Mouse (Mus musculus) embryonic facial prominence, embryonic 11.5 days (tissue): ENCODE data around the gene Ncdn. TPM values are rescaled to one million over a fixed set of nuclear protein-coding genes. Genes with fewer than 3 reads are reported as not detected.

ENCODE experiments used
- ATAC-seq: fragments of 200-750 bp; cut with Nextera tagmentation; replicated peaks from 2 replicates; pipeline ENCODE4 v1.8.0; 2017; ENCODE audit warnings: low read depth; ENCODE audit not compliant: insufficient number of reproducible peaks, low FRiP score, low TSS enrichment
- DNase-seq: peaks from one replicate; pipeline ENCODE4 v3.0.0-alpha.2; 2015; ENCODE audit warnings: low spot score
- H3K27ac ChIP-seq: fragments of 300-500 bp; sonication (generic); replicated peaks from 2 replicates; pipeline ENCODE4 v1.5.1; 2014; ENCODE audit warnings: mild to moderate bottlenecking, low read depth, low read length, control low read depth
- H3K27me3 ChIP-seq: fragments of 300-500 bp; sonication (generic); 2 replicates; pipeline ENCODE4 v1.6.1; 2014; ENCODE audit warnings: mild to moderate bottlenecking, low read length, moderate library complexity, mixed read lengths; ENCODE audit not compliant: control insufficient read depth, insufficient read depth
- H3K36me3 ChIP-seq: fragments of 300-500 bp; sonication (generic); replicated peaks from 2 replicates; pipeline ENCODE4 v1.6.1; 2014; ENCODE audit warnings: low read depth, mild to moderate bottlenecking, low read length, moderate library complexity, mixed read lengths; ENCODE audit not compliant: control insufficient read depth, insufficient read depth
- H3K4me1 ChIP-seq: fragments of 300-500 bp; sonication (generic); 2 replicates; pipeline ENCODE4 v1.6.1; 2014; ENCODE audit warnings: low read length, mixed read lengths; ENCODE audit not compliant: control insufficient read depth, insufficient read depth
- H3K4me2 ChIP-seq: fragments of 300-500 bp; sonication (generic); 2 replicates; pipeline ENCODE4 v1.6.1; 2014; ENCODE audit warnings: low read depth, mild to moderate bottlenecking, control low read depth, low read length, moderate library complexity
- H3K4me3 ChIP-seq: fragments of 300-500 bp; sonication (generic); 2 replicates; pipeline ENCODE4 v1.5.1; 2014; ENCODE audit warnings: low read depth, low read length, control low read depth
- H3K9ac ChIP-seq: fragments of 300-500 bp; sonication (generic); replicated peaks from 2 replicates; pipeline ENCODE4 v1.6.1; 2014; ENCODE audit warnings: mild to moderate bottlenecking, control low read depth, low read length
- H3K9me3 ChIP-seq: fragments of 300-500 bp; sonication (generic); replicated peaks from 2 replicates; pipeline ENCODE4 v1.6.1; 2016; ENCODE audit warnings: mild to moderate bottlenecking, low read length, inconsistent platforms, mixed read lengths; ENCODE audit not compliant: control insufficient read depth
- WGBS: fragments of 180-500 bp; shearing (Covaris S2); extraction: QIAGEN DNeasy Blood & Tissue Kit; methylation state at CpG from one replicate; pipeline ENCODE4 v1.1.7; 2014; 5-methylcytosine and 5-hydroxymethylcytosine counted together
- polyA plus RNA-seq: library from polyadenylated mRNA; unstranded; fragments of >200 nt; fragmentation: Nextera tagmentation; extraction: Ambion mirVana; gene quantifications from 2 replicates; pipeline ENCODE4 v1.2.1, GENCODE M21; 2014

The Ncdn gene
- polyA plus RNA-seq, 1 experiment from 2014 or later = 21.2 TPM

DNA sequence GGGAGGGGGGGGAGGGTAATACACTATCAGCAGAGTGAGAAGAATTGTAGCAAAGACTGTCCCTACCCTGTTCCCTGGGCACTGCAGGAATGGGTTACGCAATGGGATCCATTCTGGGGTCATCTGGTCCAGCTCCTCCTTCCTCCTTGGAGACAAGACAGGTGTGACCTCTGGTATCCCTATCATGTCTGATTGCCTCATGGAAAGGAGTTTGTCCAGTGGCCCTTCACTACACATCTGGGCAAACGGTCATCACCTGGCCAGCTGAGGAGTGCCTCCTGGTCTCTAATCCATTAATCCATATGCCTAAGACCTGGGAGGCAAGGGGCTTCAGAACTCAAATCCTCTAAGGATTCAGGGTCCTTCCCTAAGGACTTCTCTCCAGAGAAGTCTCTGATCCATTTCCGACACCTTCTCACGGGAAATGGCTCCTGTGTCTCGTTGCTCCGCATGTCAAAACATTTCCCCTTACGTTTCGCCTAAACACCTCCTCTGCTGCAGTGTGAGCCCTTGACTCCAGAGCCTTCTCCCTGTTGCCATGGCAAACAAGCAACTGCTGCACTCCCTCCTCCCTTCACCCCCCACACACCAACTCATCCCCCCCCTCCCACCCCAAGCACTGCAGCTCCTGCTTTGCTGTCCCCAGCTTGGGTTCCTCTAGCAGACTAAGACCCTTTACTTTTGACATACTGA is 2.2 kb downstream of the Ncdn start:
- no peak overlapping the region for H3K4me3 ChIP-seq
- H3K9ac ChIP-seq = no peak overlapping the region
- no peak overlapping the region for H3K27ac ChIP-seq
- ATAC-seq (no peak), DNase-seq (no peak)
- no peaks in the 10 kb centered on the region for H3K27me3 ChIP-seq
- peaks cover 8% of the 10 kb centered on the region for H3K36me3 ChIP-seq
- peaks cover 6% of the 10 kb centered on the region; the same call in 1 of the 2 replicates for H3K4me1 ChIP-seq
- no peak overlapping the region for H3K4me2 ChIP-seq
- no peaks in the 10 kb centered on the region for H3K9me3 ChIP-seq
- WGBS = 84% methylated on average over 8 of the region's 8 CpGs

DNA sequence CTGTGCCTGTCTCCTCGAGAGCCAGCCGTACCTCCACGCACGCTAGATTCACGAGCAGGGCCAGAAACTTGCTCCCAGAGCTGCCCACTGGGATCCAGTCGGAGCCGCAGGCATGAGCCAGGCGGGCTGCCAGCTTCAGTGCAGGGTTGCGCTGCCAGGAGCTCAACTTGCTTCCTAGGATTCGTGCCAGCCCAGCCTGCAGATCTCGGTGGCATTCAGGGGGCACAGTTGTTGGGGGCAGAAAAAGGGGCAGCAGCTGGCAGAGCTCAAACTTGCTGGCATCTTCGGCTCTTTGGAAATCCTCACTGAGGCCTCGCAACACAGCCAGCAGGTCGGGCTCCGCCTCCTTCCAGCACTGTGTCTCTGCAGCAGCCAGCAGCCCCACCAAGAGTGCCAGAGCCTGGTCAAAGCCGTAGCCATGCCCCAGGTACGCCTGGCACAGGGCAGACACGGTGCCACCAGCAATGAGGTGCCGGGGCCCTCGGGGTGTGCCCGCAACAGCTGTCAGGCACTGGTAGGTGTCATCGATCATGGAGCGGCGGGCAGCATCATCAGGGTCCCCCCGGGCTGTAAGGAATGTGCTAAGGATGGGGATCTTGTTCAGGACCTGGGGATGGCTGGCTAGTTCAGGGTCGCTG is 3.1 kb downstream of the Ncdn start:
- DNase-seq (no peak), ATAC-seq (no peak)
- WGBS = 92% methylated on average over 26 of the region's 26 CpGs
- no peak overlapping the region for H3K27ac ChIP-seq
- no peak overlapping the region for H3K9ac ChIP-seq
- peaks cover 6% of the 10 kb centered on the region; the same call in 1 of the 2 replicates for H3K4me1 ChIP-seq
- H3K9me3 ChIP-seq = no peaks in the 10 kb centered on the region
- peaks cover 11% of the 10 kb centered on the region for H3K36me3 ChIP-seq
- H3K4me3 ChIP-seq = no peak overlapping the region
- H3K27me3 ChIP-seq = no peaks in the 10 kb centered on the region
- H3K4me2 ChIP-seq = no peak overlapping the region

DNA sequence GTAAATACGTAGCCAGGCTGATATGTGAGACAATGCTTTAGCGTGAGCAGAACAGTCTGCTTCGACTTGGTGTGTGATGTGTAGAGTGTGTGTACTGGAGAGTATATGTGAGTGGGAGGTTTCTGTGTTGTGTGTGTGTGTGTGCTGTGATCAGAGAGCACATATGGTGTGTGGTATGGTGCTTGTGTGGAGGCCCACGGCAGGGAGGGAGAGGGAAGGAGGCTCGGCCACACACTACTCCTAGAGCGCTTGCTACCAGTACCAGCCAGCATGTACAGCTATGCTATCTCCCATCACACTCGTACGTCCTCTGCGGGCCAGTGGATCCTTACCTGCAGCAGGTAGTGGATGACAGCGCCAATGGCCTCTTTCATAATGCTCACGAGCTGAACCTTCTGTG is 3.7 kb downstream of the Ncdn start:
- Histone ChIP-seq H3K9me3 (no peaks in the 10 kb centered on the region), H3K4me3 (no peak overlapping the region), H3K27me3 (no peaks in the 10 kb centered on the region), H3K4me2 (no peak overlapping the region), H3K36me3 (peaks cover 13% of the 10 kb centered on the region), H3K4me1 (peaks cover 6% of the 10 kb centered on the region; the same call in 1 of the 2 replicates), H3K9ac (peak overlapping the region; percentile 25; the same call in 1 of the 2 replicates), H3K27ac (no peak overlapping the region)
- no peak for DNase-seq
- 89% methylated on average over 11 of the region's 11 CpGs for WGBS
- no peak for ATAC-seq

DNA sequence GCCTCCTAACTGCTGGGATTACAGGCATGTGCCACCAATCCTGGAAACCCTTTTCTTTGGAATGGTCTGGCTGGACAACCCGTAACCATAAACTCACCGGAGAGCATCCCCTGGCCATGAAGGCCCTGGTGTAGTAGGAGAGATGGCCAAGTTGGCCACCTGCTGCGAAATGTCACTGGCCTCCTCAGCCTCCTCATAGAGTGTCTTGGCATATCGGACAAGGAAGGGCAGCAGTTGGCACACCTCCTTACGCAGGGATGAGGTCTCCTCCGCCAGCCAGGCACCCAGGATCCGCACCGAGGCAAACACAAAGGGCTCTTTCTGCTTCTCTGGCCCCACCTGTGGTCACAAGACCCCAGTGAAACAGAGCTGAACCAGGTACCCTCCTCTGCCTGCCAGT is 4.9 kb downstream of the Ncdn start:
- DNase-seq (no peak), ATAC-seq (no peak)
- peaks cover 6% of the 10 kb centered on the region; the same call in 1 of the 2 replicates for H3K4me1 ChIP-seq
- WGBS = 93% methylated on average over 8 of the region's 8 CpGs
- H3K9ac ChIP-seq = no peak overlapping the region
- H3K4me2 ChIP-seq = no peak overlapping the region
- no peak overlapping the region for H3K4me3 ChIP-seq
- H3K36me3 ChIP-seq = peaks cover 13% of the 10 kb centered on the region
- no peak overlapping the region for H3K27ac ChIP-seq
- H3K27me3 ChIP-seq = no peaks in the 10 kb centered on the region
- no peaks in the 10 kb centered on the region for H3K9me3 ChIP-seq

DNA sequence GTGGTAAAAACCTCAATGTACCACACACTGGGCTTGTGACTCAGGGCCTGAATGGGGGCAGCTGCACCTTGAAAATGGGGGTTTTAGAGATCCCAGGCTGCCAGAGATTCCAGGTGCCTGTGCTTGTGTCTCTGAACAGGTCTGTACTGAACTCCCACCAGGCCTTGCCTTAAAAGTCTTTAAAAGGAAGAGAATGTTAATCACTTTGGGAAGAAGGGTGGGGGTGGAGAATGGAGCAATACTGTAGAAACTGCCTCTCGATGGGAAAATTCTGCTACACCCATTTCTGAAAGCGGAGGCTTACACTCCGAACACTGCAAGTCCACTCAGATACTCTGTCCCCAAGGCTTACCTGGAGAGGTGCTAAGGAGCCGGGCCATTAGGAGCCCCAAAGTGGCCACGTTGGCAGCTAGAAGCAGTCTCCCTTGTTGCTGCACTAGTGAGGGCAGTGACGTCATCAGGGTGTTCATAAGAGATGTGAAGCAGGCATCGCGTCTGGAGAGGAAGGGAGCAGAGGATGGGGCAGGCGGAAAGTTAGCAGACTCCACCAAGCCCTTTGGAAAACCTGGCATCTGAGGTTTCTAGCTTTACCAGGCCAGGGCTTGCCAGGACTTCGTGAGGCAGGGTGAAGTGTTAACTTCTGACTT is 6.9 kb downstream of the Ncdn start:
- no peak overlapping the region for H3K4me2 ChIP-seq
- H3K4me1 ChIP-seq = no peaks in the 10 kb centered on the region
- no peak overlapping the region for H3K9ac ChIP-seq
- no peak overlapping the region for H3K27ac ChIP-seq
- WGBS = 84% methylated on average over 10 of the region's 10 CpGs
- ATAC-seq (no peak), DNase-seq (no peak)
- no peak overlapping the region for H3K4me3 ChIP-seq
- no peaks in the 10 kb centered on the region for H3K9me3 ChIP-seq
- peaks cover 13% of the 10 kb centered on the region for H3K36me3 ChIP-seq
- no peaks in the 10 kb centered on the region for H3K27me3 ChIP-seq

GRCm38 (mm10) chr4:126745506-126746193 is 7.6 kb downstream of the Ncdn start:
- Histone ChIP-seq H3K4me2 (no peak overlapping the region), H3K27me3 (no peaks in the 10 kb centered on the region), H3K9ac (no peak overlapping the region), H3K9me3 (no peaks in the 10 kb centered on the region), H3K4me3 (no peak overlapping the region), H3K36me3 (peaks cover 13% of the 10 kb centered on the region), H3K27ac (no peak overlapping the region), H3K4me1 (no peaks in the 10 kb centered on the region)
- ATAC-seq (no peak), DNase-seq (peak; percentile 71)
- WGBS = 39% methylated on average over 13 of the region's 13 CpGs

DNA sequence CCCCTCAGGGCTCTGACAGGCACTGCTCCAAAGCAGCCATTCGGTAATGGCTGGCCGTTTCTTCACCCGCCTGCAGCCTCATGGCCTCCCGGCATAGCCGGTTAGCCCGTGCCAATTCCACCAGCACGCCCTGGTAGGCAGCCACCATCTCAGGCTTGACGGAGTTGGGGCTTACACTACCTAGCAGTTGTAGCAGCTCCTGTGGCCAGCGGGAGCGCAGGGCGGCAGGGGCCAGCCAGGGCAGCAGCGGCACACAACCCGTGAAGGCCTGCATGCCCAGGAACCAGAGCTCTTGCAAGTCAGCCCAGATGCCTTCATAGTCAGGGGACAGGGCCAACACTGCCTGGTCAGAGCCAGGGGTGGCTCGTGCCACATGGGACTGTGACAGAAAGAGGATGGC is 8.4 kb downstream of the Ncdn start:
- DNase-seq = no peak
- H3K4me3 ChIP-seq = no peak overlapping the region
- H3K27me3 ChIP-seq = no peaks in the 10 kb centered on the region
- 86% methylated on average over 14 of the region's 14 CpGs for WGBS
- H3K4me1 ChIP-seq = no peaks in the 10 kb centered on the region
- H3K27ac ChIP-seq = no peak overlapping the region
- H3K9me3 ChIP-seq = no peaks in the 10 kb centered on the region
- H3K9ac ChIP-seq = no peak overlapping the region
- no peak overlapping the region for H3K4me2 ChIP-seq
- peaks cover 13% of the 10 kb centered on the region for H3K36me3 ChIP-seq
- ATAC-seq = no peak
